Mouse (Mus musculus) heart, adult 11 months (tissue): ENCODE data around the gene Birc5.

Source experiments
- DNase-seq: peaks from one replicate; pipeline ENCODE4 v3.0.0; 2022

Birc5 gene

GRCm38 (mm10) chr11:117857462-117857861, 8.4 kb downstream of the Birc5 start:
- DNase-seq = no peak

DNA sequence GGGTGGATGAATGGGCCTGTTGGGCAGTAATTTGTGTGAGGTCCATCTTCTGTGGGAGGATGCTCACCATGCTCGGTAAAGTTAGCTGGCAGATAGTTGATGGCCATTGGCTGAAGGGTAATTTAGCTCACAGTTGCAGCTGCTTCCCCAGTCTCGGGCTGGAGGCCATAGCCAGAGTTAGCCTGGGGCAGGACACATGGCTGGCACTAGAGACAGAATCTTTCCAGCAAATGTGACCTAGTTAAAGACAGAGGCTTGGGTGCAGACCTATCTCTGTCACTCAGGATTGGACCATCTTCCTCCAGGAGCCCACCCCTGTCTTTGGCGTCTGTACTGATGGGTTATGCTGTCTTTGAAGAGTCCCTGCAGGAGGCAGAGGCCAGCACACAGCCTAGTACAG, 9.3 kb downstream of the Birc5 start:
- no peak for DNase-seq

DNA sequence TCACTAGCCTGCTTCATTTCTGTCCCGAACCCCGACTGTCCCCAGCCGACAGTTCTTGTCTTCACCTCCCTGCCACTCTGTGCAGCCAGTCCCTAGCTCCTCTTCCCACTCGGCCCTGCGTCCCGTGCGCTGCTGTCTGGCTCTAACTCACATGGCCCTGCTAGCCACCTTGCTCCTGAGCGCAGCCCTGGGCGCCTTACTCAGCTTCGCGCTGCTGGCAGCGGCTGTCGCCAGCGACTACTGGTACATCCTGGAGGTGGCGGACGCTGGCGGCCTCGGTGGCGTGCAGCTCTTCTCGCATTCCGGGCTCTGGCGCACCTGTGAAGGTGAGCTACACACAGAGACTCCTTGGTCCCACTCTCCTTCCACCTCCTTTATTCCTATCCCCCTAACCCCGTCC, 11.6 kb downstream of the Birc5 start, which contains the start of gene Tmem235:
Gene Tmem235 (plus strand): TSS at position 152 of the 400 bp plus-strand sequence.
- no peak for DNase-seq

DNA sequence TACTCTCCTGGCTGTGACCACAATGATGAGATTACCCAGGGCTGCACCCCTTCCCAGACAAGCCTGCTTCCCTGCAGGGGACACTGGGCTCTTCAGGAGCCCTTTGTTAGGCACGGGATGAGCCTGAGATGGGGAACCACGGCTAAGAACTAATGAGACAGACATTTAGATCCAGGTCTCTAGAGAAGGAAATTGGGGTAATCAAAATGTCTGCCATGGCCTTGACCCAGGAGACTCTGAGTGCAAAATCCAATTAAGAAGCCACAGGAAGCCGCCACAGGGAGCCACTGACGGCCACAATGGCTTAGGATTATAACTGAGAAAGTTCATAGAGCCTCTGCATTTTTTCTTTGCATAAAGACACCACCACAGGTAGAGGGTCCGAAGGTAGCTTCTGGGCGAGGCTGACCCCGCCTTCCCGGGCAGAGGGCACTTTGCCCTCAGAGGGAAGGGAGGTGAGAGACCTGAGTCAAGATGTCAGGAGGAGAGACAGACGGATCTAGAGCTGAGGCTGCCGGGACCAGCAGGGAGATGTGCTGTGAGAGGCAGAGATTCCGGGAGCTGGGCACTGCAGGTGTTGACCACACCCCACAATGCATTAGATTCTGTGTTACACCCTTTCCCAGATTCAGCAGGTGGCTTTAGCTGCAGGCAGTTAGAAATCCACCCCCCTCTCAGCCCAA, 14.3 kb downstream of the Birc5 start:
- no peak for DNase-seq

GRCm38 (mm10) chr11:117864805-117865204, 15.8 kb downstream of the Birc5 start:
- peak; percentile 92 for DNase-seq

DNA sequence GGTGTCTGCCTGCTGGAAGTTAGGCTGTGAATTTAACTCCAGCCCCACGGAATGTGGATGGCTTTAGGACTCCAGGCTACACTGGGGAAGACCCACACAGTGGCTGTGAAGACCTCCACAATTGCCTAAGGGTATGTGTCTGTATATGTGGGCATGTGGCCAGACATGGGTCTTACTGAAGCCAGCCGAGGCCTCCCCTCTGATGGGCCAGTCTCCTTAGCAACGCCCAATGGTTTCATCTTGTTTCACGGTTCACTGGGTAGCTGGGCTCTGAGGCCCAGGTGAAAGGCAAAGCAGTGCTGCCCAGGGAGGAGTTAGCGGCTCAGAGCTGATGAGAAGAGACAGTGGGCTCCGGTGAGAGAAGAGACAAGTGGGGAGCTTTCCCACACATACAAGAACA, 16.9 kb downstream of the Birc5 start:
- no peak for DNase-seq

DNA sequence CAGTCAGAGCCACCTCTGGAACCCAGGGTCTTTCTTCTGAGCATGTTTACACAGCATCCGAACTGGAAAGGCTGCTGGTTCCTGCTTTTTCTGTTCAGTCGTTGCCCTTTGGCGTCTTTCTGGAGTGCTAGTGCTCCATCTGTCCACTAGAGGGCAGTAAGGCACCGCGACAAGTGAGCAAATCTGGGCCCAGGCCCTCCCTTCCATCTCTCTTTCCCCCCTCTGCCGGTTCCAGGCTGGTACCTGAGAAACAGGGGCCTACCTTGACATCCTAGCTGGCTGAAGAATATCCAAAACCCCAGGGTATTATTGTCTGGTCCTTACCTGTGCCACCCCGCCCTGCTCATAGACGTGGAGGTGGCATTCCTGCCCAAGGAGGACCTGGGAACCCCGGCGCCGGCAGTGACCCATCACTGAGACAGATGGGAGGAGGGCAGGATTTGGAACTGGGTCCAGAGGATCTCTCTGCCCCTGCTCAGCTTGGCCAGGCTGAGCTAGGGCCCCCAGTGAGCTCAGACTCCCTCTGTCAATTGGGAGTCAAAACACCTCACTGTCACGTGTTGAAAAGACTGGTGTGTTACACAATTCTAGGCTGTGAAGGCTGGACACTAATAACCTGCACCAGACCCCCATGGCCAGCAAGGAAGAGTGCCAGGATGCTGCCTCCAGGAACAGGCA, 21.8 kb downstream of the Birc5 start:
- peak; percentile 96 for DNase-seq

GRCm38 (mm10) chr11:117871376-117871775, 22.3 kb downstream of the Birc5 start:
- no peak for DNase-seq

DNA sequence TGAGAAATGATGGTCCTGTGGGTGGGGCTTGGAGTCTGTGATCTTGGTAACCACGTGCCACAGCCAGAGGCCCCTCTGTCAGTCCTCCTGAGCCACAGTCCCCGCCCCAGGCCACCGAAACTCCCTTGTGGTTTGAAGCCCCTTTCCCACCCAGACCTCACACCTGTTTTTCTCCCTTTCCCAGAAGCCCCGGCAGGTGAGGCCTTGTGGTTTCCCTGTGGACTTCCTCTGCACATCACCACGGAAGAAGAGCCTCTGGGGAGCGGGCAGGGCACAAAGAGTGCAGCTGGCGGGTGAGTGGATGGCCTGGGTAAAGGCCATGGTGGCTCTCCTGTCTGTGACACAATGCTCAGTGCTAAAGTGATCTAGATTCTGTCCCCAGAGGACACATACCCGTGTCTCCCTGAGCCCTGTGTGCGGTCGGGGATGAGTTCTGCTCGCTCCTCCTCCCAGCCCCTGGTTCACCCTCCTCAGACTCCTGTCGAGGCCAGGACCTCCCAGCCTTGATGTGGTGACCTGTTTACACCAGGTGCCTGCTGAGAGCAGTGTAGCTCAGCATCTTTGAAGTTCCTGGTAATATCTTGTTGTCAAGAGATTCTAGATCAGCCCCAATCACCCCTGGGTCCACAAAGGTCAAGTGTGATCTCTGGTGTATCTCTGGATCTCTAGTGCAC, 23.0 kb downstream of the Birc5 start:
- DNase-seq = peak; percentile 93

DNA sequence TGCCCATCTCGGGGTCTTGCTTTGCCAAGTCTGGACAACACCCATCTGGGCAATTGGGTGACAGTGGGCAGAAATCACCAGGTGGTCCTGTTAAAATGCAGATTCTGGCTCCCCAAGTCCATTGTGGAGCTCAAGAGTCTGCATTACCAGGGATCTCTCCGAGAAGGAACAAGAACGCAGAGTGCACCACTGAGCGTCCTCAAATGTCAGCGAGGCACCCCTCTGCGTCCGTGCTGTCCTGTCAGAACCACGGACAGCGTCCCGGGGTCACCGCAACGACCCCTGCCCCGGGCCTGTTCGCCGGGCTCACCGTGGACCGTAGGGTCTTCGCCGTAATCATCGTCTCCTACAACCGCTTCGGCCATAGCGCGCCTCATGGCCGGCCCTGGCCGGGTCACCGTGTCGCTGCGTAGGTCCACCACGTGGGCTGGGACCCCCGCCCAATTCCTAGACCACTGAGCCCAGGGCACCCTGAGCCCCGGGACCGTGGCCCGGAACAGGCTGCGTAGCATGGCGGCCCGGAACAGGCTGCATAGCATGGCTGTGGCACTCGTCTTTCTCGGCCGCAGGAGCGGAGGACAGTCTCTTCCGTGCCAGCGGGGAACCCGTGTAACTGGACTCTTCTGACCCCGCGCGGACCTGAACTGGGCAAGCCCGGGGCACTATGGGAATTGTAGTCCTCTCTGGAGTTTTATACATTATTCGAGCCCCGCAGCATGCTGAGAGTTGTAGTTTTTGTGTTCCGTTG, 24.0 kb downstream of the Birc5 start, which contains the start of gene Tha1:
Gene Tha1 (minus strand): TSS at position 621 of the 748 bp plus-strand sequence.
- peak; percentile 98 for DNase-seq

- no peak for DNase-seq
Observed at GRCm38 (mm10) chr11:117874419-117874818, 25.4 kb downstream of the Birc5 start.

DNA sequence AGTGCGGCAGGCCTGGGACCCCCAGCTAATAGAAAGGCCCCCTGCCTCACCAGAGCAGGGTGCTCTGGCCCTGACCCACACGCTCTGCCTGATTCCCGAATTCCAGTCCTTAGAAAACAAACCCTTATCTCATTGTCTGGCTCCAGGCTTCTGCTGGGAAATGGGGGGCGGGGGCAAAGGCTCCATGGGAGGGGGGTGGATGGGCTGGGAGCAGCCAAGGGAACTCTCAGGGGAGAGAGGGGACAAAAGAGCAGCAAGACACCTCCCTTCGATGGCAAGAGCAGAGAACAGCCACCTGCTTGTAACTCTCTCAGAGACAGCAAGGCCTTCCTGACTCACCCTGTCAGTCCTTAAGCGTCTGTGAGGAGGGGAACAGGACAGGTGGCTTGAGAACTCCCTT, 26.6 kb downstream of the Birc5 start:
- no peak for DNase-seq

- DNase-seq = peak; percentile 94
Observed at GRCm38 (mm10) chr11:117877917-117878745, 29.1 kb downstream of the Birc5 start.

- DNase-seq = no peak
Observed at GRCm38 (mm10) chr11:117878892-117879291, 29.8 kb downstream of the Birc5 start.

DNA sequence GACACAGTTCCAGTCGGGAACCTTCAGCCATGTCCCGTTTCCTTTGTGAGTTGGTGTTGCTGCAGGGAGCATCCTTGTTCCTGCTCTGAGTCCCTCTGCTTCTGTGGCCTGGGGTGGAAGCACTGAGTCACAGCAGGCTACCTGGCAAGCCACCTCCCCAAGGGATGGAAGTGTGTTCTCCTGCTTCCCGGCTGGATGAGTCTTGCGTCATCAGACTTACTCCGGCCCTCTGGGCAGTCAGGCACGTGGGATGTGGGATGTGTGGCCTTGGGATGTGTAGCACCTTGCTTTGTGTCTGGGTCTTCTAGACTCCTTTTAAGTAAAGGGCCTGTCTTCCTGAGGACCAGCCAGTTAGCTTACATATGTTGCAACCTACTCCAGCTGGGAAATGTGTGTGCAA, 30.6 kb downstream of the Birc5 start:
- no peak for DNase-seq

- no peak for DNase-seq
Observed at GRCm38 (mm10) chr11:117880336-117880976, 31.4 kb downstream of the Birc5 start.

- no peak for DNase-seq
Observed at GRCm38 (mm10) chr11:117880977-117881358, 31.9 kb downstream of the Birc5 start.

- peak; percentile 95 for DNase-seq
Observed at GRCm38 (mm10) chr11:117881787-117882186, 32.7 kb downstream of the Birc5 start.

DNA sequence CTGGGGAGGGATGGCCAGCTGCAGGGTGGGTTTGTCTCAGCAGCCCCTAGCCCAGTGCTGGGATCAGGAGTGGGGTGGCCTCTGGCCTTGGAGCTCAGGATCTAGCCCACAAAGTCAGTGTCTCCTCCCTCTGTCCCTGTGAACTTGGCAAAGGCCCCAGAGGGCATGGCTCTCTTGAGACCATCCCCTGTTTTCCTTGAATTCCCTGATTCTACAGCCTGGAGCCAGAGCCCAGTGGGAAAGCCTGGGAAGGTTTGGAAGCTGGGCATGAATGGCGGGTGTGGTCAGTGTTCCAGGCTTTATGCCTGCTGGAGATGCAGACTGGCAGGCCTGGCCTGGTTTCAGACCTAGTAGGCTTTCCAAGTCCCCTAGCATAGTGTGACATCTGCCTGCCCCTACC, 33.2 kb downstream of the Birc5 start:
- no peak for DNase-seq

GRCm38 (mm10) chr11:117886000-117886399, 36.9 kb downstream of the Birc5 start:
- DNase-seq = no peak

- DNase-seq = no peak
Observed at GRCm38 (mm10) chr11:117888168-117888852, 39.3 kb downstream of the Birc5 start.
